Mouse (Mus musculus) mouse embryonic stem cell (cell line): Measurements from ENCODE around the gene H2-Q4.
"Not testable (repeated sequence)": the region's sequence is repeated elsewhere in the genome, so short reads cannot be mapped to it uniquely, and the experiment has no call there.

ENCODE experiments used
- in situ Hi-C, 2 experiments: fragments of 300-500 bp; cut with MboI; formaldehyde crosslinking; loops; 1 replicate in 1 of 2; 3 replicates in 1 of 2; pipeline ENCODE4 v1.14.3; 2019 to 2020; ENCODE audit warnings: low sequenced_read_pairs in 2 of 2, low pct_unique_long_range_greater_than_20kb in 1 of 2, mixed read lengths in 1 of 2; ENCODE audit not compliant: unreplicated experiment in 1 of 2

H2-Q4 gene

DNA sequence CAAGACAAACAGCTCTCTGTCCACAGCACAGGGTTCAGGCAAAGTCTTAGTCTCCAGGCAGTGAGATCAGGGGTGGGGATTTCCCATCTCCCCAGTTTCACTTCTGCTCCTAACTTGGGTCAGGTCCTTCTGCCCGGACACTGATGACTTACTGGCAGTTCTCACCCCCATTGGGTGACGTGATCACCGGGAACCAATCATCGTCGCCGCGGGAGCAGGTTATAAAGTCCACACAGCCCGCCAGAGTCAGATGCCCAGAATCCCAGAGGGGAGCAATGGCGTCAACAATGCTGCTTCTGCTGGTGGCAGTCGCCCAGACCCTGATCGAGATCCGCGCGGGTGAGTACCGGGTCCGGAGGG, at the start of gene H2-Q4:
H2-Q4 (plus strand) TSS at position 249 of the 360 bp plus-strand sequence.
- in situ Hi-C loops = no loop called here

DNA sequence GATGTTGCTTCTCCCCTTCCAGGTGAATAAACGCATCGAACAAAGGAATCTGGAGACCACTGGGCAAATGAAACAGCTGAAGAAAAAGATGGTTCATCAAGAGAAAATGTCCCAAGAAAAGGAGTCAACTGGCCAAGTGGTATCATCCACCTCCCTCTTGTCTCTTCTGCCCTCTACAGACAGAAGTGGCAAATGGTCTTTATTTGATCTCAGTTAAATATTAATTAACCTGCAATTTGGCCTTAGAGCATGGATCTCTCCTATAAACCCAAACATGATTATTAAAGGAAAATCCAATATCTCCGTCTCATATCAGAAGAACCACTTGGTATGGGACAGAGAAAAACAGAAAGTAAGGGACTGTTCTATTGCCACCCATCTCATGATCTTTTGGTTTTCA, 49.7 kb upstream of the H2-Q4 start:
- in situ Hi-C loops = loop anchor here in 1 of 2 experiments (25.0 kb wide), 1 partner anchor 108 kb away; the partner anchor contains the start of gene H2-Q7

GRCm38 (mm10) chr17:35331546-35331945, 47.9 kb upstream of the H2-Q4 start:
- in situ Hi-C loops = loop anchor here in 1 of 2 experiments (25.0 kb wide), 1 partner anchor 106 kb away; the partner anchor contains the start of gene H2-Q7

DNA sequence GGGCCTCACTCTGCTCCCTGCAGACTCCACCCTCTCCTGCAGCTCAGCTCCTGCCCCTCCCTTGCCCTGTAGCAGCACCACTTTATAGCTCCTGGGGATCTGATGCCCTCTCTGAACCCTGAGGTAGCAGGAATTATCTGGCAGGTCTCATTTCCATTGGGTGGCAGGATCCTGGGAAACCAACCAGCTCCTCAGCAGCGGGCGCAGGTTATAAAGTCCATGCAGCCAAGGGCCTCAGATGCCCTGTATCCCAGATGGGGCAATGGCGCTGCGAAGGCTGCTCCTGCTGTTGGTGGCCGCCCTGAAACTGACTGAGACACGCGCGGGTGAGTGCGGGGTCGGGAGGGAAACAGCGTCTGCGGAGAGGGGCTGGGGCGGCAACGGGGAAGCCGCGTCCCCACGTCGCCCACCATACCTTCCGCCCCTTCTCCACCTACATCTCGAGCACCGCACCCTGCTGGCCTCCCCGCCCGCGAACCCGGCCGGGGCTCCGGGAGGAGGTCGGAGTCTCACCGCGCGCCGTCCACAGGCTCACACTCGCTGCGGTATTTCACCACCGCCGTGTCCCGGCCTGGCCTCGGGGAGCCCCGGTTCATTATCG, 37.2 kb upstream of the H2-Q4 start, which contains the start of gene H2-Q2:
H2-Q2 (plus strand) TSS at position 172 of the 601 bp plus-strand sequence.
- in situ Hi-C loops = loop anchor here in 1 of 2 experiments (25.0 kb wide), 1 partner anchor 95 kb away; the partner anchor contains the start of gene H2-Q7

DNA sequence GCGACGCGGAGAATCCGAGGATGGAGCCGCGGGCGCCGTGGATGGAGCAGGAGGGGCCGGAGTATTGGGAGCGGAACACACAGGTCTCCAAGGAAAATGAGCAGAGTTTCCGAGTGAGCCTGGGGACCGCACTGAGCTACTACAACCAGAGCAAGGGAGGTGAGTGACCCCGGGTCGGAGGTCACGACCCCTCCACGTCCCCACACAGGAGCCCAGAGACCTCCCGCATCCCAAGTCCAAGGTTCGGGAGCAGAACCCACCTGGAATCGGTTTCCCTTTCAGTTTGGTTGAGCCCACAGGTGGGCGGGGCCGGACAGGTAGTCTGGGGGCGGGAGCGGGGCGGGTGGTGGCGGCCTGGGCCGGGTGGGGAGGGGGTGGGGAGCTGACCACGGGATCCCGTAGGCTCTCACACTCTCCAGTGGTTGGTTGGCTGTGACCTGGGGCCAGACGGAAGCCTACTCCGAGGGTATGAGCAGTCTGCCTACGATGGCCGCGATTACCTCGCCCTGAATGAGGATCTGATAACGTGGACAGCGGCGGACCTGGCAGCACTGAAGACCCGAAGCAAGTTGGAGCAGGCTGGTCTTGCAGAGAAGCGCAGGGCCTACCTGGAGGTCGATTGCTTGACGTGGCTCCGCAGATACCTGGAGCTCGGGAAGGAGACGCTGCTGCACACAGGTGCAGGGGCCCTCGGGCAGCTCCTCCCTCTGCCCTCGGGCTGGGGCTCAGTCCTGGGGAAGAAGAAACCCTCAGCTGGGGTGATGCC, 36.5 kb upstream of the H2-Q4 start:
- in situ Hi-C loops = loop anchor here in 1 of 2 experiments (25.0 kb wide), 1 partner anchor 94 kb away; the partner anchor contains the start of gene H2-Q7

DNA sequence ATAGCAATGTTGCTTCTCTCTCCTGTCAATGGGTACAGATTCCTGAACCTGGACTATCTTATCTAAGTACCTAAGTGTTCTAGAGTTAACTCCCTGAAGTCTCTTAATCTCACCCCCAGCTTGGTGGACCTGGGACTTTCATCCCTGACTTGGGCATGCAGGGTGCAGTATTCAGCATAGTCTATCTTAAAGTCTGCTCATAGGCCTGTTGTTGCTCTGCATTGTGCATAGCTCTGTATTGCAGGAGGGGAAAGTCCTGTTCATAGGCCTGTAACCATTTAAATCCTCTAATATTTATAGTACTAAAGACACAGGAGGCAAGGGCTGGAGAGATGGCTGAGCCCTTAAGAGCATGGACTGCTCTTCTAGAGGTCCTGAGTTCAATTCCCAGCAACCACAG, 31.8 kb upstream of the H2-Q4 start:
- in situ Hi-C loops = loop anchor here in 1 of 2 experiments (25.0 kb wide), 1 partner anchor 90 kb away; the partner anchor contains the start of gene H2-Q7

GRCm38 (mm10) chr17:35353275-35353674, 26.1 kb upstream of the H2-Q4 start:
- in situ Hi-C loops = not testable (repeated sequence)

GRCm38 (mm10) chr17:35354071-35354470, 25.3 kb upstream of the H2-Q4 start:
- in situ Hi-C loops = no loop called here

DNA sequence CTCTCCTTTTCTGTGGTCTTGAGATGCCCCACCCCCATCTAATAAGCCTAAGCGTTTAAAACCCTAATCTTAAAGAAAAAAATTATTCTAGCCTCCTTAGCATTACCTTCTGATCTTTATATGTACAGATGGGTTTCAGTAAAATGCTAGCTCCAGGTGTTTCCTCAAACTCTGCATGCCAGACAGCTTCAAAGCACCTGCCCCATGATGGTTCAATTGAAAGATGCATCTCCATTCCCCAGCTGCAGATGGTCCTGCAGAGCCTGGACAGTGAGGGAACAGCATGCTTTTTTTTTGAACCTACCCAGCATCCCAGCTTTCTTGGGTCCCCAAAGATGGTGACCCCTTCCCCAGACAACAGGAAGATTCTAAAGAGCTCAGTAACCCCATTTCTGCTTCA, 22.3 kb upstream of the H2-Q4 start:
- in situ Hi-C loops = no loop called here

DNA sequence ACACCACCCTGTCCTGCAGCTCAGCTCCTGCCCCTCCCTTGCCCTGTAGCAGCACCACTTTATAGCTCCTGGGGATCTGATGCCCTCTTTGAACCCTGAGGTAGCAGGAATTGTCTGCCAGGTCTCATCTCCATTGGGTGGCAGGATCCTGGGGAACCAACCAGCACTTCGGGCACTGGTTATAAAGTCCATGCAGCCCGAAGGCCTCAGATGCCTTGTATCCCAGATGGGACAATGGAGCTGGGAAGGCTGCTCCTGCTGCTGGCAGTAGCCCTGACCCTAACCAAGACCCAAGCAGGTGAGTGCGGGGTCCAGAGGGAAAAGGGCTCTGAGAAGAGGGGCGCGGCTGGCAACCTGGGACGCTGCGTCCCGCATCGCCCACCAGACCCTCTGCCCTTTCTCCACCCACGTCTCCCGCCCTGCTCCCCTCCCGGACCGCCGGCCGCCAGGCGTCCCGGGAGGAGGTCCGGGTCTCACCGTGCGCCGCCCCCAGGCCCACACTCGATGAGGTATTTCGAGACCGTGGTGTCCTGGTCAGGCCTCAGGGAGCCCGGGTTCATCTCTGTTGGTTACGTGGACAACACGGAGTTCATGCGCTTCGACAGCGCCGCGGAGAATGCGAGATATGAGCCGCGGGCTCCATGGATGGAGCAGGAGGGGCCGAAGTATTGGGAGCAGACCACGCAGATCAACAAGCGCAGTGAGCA, 20.5 kb upstream of the H2-Q4 start:
- in situ Hi-C loops = no loop called here

- in situ Hi-C loops = no loop called here
These were observed 20.0 kb upstream of the H2-Q4 start for GRCm38 (mm10) chr17:35359470-35359862.

- in situ Hi-C loops = no loop called here
These were observed 473 bp downstream of the H2-Q4 start for GRCm38 (mm10) chr17:35379729-35380451.

DNA sequence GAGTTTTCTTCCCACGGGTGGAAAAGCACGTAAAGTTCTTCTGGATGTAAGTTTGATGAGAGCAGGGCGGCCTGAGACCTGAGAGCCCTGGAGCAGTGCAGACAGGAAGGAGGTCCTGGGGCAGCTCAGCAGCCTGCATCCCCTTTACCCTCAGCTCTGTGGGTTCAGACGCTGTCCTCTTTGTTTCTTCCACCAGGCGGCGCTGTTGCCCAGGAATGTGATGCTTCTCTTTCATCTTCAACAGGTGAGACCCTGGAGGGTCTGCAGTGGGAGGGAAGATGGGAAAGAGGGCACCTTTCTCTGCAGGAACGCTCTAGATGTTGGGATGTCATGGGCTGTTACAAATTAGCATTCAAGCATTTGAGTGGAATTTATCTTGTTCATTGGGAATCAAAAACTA, 10.4 kb downstream of the H2-Q4 start:
- in situ Hi-C loops = not testable (repeated sequence)

DNA sequence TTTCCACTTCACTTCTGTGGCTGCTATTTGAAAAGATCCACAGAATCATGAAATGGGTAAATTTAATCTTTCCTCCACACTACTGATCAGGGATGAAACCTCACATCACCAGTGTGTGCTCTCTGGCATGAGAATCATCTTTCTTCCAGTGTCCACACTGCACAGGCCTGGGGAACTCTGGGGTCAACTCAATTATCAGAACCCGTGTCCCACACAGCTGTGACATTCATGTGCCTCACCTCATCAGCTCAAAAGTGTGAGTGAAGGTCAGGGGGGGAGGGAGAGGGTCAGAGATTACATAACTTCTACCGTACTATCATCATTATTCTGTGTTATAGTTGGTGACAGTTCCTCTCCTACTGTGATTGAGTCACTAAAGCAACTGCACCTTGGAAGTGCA, 13.3 kb downstream of the H2-Q4 start:
- in situ Hi-C loops = not testable (repeated sequence)

- in situ Hi-C loops = not testable (repeated sequence)
These were observed 14.7 kb downstream of the H2-Q4 start for GRCm38 (mm10) chr17:35393864-35394800.

- in situ Hi-C loops = not testable (repeated sequence)
These were observed 17.5 kb downstream of the H2-Q4 start for GRCm38 (mm10) chr17:35396956-35397355.

DNA sequence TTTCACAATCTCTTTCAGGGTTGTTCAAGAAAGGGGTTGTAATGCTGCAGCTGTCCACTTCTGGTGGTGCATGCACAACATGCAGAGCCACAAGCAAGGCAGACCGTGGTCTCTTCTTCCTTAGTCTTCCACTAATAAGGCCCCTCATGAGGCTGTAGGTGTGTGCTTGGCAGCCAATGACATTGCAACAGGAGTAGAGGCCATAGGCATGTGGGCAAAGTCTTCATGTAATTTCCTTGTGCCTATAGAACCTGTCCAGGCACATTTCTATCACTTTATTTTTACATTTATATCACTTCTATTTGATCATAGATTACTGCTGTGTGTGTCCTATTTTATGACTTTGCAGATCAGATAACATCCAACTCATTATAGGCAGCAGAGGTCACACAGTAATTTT, 33.6 kb downstream of the H2-Q4 start:
- in situ Hi-C loops = not testable (repeated sequence)
